Mouse (Mus musculus): ENCODE measurements around the gene Rere. TPM values are rescaled to one million over a fixed set of nuclear protein-coding genes. Genes with fewer than 3 reads are reported as not detected.

Rere gene
- polyA plus RNA-seq, 1 experiment, result 61.3 TPM

DNA sequence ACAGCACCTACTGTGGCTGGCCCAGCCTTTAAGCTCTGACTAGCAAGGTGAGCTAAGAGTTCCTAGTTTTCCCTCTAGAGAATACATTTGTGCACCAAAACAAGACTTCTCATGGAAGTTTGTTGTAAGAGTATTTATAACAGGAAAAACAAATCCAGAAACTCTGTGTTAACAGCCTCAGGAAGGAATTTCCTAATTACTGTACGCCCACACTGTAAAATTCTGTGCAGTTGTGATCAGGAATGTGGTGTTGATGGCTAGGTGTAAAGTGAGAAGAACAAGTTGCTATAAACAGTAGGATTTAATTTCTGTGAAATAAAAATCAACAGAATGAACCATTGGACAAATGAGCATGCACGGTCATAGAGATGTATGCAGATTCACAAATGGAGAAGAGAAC, 83.3 kb downstream of the Rere start:
- no peaks in the 10 kb centered on the region; the same call in 1 of the 2 replicates for H3K4me1 ChIP-seq (ENCODE audit: control insufficient read depth, insufficient read depth, low read length)
- WGBS, result 75% methylated on average over 2 of the region's 2 CpGs
- no peak for TF ChIP-seq CTCF (IDR thresholded peaks at IDR 0.05; ENCODE audit: control insufficient read depth, insufficient read depth, low read length)
- TF ChIP-seq POLR2A (IDR thresholded peaks at IDR 0.05; ENCODE audit: borderline replicate concordance, control insufficient read depth, low read depth, low read length), result no peak
- no peak overlapping the region for H3K4me3 ChIP-seq (replicated peaks; ENCODE audit: control insufficient read depth, low read depth, low read length)
- no peak overlapping the region for H3K27ac ChIP-seq (ENCODE audit: control insufficient read depth, insufficient read depth, low read depth, low read length, poor library complexity)

GRCm38 (mm10) chr4:150366510-150367208, 85.2 kb downstream of the Rere start:
- H3K27ac ChIP-seq (ENCODE audit: control insufficient read depth, insufficient read depth, low read depth, low read length, poor library complexity), result no peak overlapping the region
- 17% methylated on average over 6 of the region's 6 CpGs for WGBS
- no peak overlapping the region for H3K4me3 ChIP-seq (replicated peaks; ENCODE audit: control insufficient read depth, low read depth, low read length)
- no peaks in the 10 kb centered on the region; the same call in 1 of the 2 replicates for H3K4me1 ChIP-seq (ENCODE audit: control insufficient read depth, insufficient read depth, low read length)
- no peak for TF ChIP-seq POLR2A (IDR thresholded peaks at IDR 0.05; ENCODE audit: borderline replicate concordance, control insufficient read depth, low read depth, low read length)
- TF ChIP-seq CTCF (IDR thresholded peaks at IDR 0.05; ENCODE audit: control insufficient read depth, insufficient read depth, low read length), result peak; percentile 35; the same call in 1 of the 2 replicates

GRCm38 (mm10) chr4:150371580-150372380, 90.3 kb downstream of the Rere start:
- H3K4me1 ChIP-seq (ENCODE audit: control insufficient read depth, insufficient read depth, low read length), result no peaks in the 10 kb centered on the region; the same call in 1 of the 2 replicates
- H3K27ac ChIP-seq (ENCODE audit: control insufficient read depth, insufficient read depth, low read depth, low read length, poor library complexity), result no peak overlapping the region; the same call in 1 of the 2 replicates
- WGBS, result 2% methylated on average over 58 of the region's 58 CpGs
- peak overlapping the region; percentile 47 for H3K4me3 ChIP-seq (replicated peaks; ENCODE audit: control insufficient read depth, low read depth, low read length)
- TF ChIP-seq POLR2A (IDR thresholded peaks at IDR 0.05; ENCODE audit: borderline replicate concordance, control insufficient read depth, low read depth, low read length), result peak; percentile 33; the same call in 1 of the 2 replicates
- peak; percentile 10; the same call in 1 of the 2 replicates for TF ChIP-seq CTCF (IDR thresholded peaks at IDR 0.05; ENCODE audit: control insufficient read depth, insufficient read depth, low read length)

GRCm38 (mm10) chr4:150372631-150373041, 91.2 kb downstream of the Rere start:
- Histone ChIP-seq H3K27ac (ENCODE audit: control insufficient read depth, insufficient read depth, low read depth, low read length, poor library complexity) (no peak overlapping the region), H3K4me1 (ENCODE audit: control insufficient read depth, insufficient read depth, low read length) (no peaks in the 10 kb centered on the region; the same call in 1 of the 2 replicates), H3K4me3 (replicated peaks; ENCODE audit: control insufficient read depth, low read depth, low read length) (no peak overlapping the region)
- 3% methylated on average over 3 of the region's 3 CpGs for WGBS
- no peak for TF ChIP-seq POLR2A (IDR thresholded peaks at IDR 0.05; ENCODE audit: borderline replicate concordance, control insufficient read depth, low read depth, low read length)
- TF ChIP-seq CTCF (IDR thresholded peaks at IDR 0.05; ENCODE audit: control insufficient read depth, insufficient read depth, low read length), result no peak

- Histone ChIP-seq H3K27ac (ENCODE audit: control insufficient read depth, insufficient read depth, low read depth, low read length, poor library complexity) (no peak overlapping the region), H3K4me3 (replicated peaks; ENCODE audit: control insufficient read depth, low read depth, low read length) (no peak overlapping the region), H3K4me1 (ENCODE audit: control insufficient read depth, insufficient read depth, low read length) (no peaks in the 10 kb centered on the region; the same call in 1 of the 2 replicates)
- TF ChIP-seq POLR2A (IDR thresholded peaks at IDR 0.05; ENCODE audit: borderline replicate concordance, control insufficient read depth, low read depth, low read length), result no peak
- no peak for TF ChIP-seq CTCF (IDR thresholded peaks at IDR 0.05; ENCODE audit: control insufficient read depth, insufficient read depth, low read length)
- WGBS, result 11% methylated on average over 15 of the region's 15 CpGs
Measured at GRCm38 (mm10) chr4:150373111-150374109, 92.0 kb downstream of the Rere start.

- H3K4me1 ChIP-seq (ENCODE audit: control insufficient read depth, insufficient read depth, low read length), result no peaks in the 10 kb centered on the region; the same call in 1 of the 2 replicates
- no peak for TF ChIP-seq CTCF (IDR thresholded peaks at IDR 0.05; ENCODE audit: control insufficient read depth, insufficient read depth, low read length)
- no peak for TF ChIP-seq POLR2A (IDR thresholded peaks at IDR 0.05; ENCODE audit: borderline replicate concordance, control insufficient read depth, low read depth, low read length)
- WGBS, result 35% methylated on average over 9 of the region's 9 CpGs
- H3K27ac ChIP-seq (ENCODE audit: control insufficient read depth, insufficient read depth, low read depth, low read length, poor library complexity), result no peak overlapping the region
- no peak overlapping the region for H3K4me3 ChIP-seq (replicated peaks; ENCODE audit: control insufficient read depth, low read depth, low read length)
Measured at GRCm38 (mm10) chr4:150374651-150375447, 93.4 kb downstream of the Rere start.

DNA sequence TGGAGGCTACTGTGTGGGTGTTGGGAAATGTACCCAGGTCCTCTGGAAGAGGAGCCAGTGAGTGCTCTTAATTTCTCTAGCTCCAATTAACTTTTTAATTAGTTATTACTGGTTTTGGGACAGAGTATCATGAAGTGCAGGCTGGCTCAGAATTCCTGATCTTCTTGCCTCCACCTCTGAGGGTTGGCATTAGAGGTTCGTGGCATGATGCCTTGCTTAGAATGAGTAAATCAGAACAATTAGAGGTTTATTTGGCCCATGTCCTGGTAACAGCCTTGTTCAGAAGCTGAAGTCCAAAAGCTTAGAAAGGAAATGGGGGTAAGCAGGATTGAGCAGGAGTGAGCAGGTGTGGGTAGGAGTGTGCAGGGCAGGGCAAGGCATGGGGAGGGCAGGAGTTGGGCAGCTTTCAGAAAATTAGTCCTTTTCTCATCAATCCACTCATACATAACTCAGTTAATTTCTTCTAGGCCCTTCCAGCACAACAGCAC, 94.0 kb downstream of the Rere start:
- H3K4me1 ChIP-seq (ENCODE audit: control insufficient read depth, insufficient read depth, low read length), result no peaks in the 10 kb centered on the region; the same call in 1 of the 2 replicates
- H3K27ac ChIP-seq (ENCODE audit: control insufficient read depth, insufficient read depth, low read depth, low read length, poor library complexity), result no peak overlapping the region
- no peak overlapping the region for H3K4me3 ChIP-seq (replicated peaks; ENCODE audit: control insufficient read depth, low read depth, low read length)
- TF ChIP-seq CTCF (IDR thresholded peaks at IDR 0.05; ENCODE audit: control insufficient read depth, insufficient read depth, low read length), result no peak
- no peak for TF ChIP-seq POLR2A (IDR thresholded peaks at IDR 0.05; ENCODE audit: borderline replicate concordance, control insufficient read depth, low read depth, low read length)
- WGBS, result 74% methylated on average over 1 of the region's 1 CpGs

Measured in bone marrow, adult 2 months (tissue).